Mouse (Mus musculus): Measurements from ENCODE around the gene Ppargc1a. TPM values are rescaled to one million over a fixed set of nuclear protein-coding genes. Genes with fewer than 3 reads are reported as not detected.

Gene Ppargc1a
- polyA plus RNA-seq, 1 experiment, result not detected

DNA sequence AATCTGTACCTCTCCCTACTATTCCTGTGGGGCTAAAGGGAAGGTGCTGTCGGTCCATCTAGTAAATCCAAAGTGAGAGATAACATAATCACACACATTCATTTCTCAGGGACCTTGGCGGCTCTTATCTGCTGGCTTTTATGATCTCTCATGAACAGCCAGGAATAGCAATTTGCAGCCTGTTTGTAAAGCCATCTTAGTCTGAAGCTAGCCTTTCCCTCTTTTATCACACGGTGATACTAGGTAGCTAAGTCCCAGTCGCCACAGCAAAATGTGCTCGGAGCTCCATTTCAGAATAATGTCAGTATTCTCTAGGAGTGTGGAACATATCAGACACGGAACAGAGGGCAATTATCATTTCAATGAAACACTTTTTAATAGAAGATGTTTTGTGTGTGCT, 29.2 kb downstream of the Ppargc1a start:
- no peak for TF ChIP-seq GATA1 (IDR thresholded peaks at IDR 0.05; ENCODE audit: low read length)

- TF ChIP-seq GATA1 (IDR thresholded peaks at IDR 0.05; ENCODE audit: low read length), result no peak
These were observed 29.9 kb downstream of the Ppargc1a start for GRCm38 (mm10) chr5:51537646-51538030.

DNA sequence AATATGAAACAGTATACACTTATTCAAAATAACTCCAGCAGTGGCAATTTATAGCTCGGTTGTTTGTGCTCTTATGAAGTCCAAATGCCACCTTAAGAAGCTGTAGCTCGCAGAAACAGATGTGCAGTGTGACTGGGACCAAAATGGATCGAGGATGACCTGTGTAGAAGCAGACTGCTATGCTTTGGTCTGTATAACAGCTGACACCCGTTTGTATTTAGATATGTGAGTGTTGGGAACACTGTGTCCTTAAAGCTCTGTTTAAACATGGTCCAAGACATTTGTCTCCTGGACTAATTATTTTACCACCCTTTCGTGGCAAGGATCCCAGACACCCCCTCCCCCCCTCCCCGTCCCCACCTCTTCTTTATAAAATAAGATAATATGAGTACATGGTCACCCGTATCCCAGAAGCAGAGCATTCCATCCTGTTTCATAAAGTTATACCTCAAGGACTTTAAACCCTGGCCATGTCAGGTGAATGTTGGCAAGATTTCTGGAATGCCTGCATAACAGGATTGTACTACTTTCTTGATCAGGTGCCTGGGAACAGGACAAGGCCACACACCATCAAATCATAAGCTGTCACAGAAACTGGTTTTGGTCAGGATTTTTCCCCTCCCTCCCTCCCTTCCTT, 30.4 kb downstream of the Ppargc1a start:
- TF ChIP-seq GATA1 (IDR thresholded peaks at IDR 0.05; ENCODE audit: low read length), result no peak

DNA sequence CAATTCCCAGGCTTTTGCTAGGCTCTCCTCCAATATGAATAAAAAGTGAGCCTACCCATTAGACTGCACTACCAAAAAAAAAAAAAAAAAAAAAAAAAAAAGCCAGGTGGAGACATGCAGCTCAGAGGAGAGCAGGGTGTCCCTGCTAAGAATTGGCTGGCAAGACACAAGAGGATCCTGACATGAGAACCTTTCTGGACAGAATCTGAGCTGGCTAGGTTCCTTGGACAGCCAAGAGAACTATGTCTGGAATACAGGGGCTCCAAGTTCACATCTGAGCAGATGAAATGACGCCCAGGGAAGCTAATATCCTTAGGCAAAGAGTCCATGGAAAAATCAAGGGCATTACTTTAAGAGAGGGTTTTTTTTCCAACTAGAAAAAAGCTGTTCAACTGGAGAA, 33.1 kb downstream of the Ppargc1a start:
- TF ChIP-seq GATA1 (IDR thresholded peaks at IDR 0.05; ENCODE audit: low read length), result no peak

DNA sequence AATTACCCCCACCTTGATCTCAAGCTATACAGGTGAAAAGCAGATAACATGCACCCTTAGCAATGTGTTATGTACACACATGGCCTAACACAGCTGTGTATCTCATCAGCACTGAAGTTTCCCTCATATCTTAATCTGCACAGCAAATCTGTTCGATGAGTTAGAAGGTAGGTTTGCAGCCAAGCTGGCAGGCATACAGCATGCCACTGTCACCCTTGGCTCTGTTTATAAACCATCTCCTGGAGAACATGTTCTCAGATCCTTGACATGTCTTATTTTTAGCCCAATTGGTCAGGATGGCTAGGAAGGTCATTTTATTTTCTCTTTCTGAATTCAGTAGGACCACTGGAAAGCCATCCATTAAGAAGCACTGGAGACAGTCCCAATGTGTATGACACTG, 36.2 kb downstream of the Ppargc1a start:
- no peak for TF ChIP-seq GATA1 (IDR thresholded peaks at IDR 0.05; ENCODE audit: low read length)

DNA sequence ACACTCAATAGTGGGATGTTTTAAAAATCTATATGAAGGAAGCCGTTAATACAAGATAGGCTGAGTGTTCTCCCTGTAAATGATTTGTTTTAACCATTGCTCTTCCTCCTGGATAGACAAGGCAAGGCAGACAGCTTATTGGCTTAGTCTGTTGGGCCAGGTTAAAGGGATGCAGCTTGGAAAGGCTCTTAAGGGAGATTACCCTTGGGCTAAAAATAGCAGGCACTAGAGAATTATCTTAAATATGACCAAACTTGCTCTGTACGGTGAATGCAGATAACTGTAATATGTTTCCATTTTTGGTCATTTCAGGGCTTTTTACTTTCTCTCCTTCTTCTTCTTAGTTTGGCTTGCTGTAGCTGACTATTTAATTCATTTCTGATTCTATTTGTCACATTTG, 38.1 kb downstream of the Ppargc1a start:
- no peak for TF ChIP-seq GATA1 (IDR thresholded peaks at IDR 0.05; ENCODE audit: low read length)

DNA sequence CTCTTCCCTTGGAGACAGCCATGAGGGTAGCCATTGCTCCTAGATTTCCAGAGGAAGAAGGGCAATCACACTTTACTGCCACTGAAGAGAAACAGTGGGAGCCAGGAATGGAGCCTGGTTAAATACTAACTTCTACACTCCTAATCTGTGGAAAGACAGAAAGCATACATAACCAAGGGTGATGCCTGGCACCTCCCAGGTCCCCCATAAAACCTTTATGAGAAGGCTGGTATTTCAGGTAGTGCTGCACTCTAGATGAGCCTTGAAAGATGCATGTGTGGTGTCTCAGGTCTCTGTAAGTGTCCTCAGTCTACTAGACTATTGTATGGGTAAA, 39.4 kb downstream of the Ppargc1a start:
- no peak for TF ChIP-seq GATA1 (IDR thresholded peaks at IDR 0.05; ENCODE audit: low read length)

DNA sequence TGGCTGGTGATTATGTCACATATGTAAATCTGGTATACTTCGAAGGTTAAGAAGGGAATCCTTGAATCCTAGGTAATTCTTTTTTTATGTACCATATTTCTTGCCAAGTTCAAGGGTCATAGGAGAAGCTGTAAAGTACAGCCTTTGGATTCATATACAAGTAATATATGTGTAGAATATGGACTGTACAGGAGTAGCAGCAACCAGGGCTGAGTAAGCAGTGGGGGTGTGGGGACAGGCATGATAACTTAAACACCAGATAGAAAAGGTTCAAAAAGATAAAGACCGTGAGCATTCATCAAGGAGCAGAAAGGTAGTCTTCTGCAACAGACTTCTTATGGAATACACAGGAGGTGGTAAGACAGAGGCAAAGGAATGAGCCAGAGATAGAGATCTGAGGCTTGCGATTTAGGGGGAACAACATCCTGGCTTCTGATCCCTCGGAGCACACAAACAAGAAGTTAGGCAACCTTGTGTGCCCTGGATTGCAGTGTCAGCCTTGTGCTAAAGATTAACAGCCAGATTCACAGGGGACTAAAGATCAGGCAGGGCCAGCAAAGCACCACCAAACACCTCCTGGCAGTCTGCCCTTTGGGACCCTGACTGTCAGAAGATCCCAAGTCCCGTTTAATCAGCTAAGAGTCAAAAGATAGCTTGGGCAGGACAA, 39.9 kb downstream of the Ppargc1a start:
- no peak for TF ChIP-seq GATA1 (IDR thresholded peaks at IDR 0.05; ENCODE audit: low read length)

- TF ChIP-seq GATA1 (IDR thresholded peaks at IDR 0.05; ENCODE audit: low read length), result no peak
These were observed 41.7 kb downstream of the Ppargc1a start for GRCm38 (mm10) chr5:51525858-51526257.

GRCm38 (mm10) chr5:51520807-51521206, 46.7 kb downstream of the Ppargc1a start:
- no peak for TF ChIP-seq GATA1 (IDR thresholded peaks at IDR 0.05; ENCODE audit: low read length)

DNA sequence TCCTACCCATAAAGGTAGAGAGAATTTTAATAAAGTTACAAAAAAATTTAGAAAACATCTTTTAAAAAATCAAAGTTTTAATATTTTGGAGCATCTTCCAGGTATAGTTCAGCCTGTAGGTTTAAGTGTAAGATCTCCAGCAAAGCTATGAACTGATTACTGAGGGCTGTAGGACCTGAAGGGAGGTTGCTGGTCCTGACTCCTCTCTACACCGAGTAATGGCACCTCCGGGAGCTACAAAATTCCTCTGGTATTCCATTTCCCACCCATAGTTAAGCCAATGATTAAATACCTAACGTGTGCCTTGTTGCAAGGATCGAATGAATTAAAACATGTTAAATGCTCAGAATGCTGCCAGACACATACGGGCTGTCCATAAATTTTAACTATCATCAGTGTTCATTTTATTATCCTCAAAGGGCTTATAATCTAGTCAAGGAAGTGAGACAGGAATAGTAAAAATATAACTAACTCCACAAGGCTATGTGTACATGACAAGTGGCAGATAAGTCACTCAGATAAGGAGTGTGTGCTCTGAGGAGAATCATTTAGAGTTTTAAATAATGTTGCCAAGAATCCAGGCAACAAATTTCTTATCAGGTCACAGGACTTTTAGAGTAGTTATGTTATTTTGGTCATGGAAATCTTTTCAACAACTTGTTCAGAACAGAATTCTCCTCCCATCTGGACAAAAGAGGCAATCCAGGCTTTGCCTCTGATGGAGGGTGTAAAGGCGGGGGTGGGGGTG, 49.9 kb downstream of the Ppargc1a start:
- TF ChIP-seq GATA1 (IDR thresholded peaks at IDR 0.05; ENCODE audit: low read length), result no peak

DNA sequence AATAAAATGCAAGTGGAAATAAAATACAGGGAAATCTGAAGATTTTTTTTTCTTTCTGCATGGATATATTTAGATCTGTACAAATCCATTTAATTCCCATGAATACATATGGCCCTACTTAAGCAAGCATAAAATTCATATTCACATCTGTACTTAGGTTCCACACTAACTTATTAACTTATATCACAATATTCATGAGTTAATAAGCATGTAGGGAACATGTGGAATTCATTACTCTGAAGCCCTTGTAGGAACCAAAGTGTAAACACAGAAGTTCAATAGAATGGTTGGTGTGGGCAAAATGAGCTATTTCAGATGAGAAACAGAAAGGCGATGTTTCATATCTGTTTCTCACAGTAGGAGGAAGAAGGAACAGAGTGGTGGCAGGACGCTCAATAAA, 62.9 kb downstream of the Ppargc1a start:
- TF ChIP-seq GATA1 (IDR thresholded peaks at IDR 0.05; ENCODE audit: low read length), result no peak

- no peak for TF ChIP-seq GATA1 (IDR thresholded peaks at IDR 0.05; ENCODE audit: low read length)
These were observed 69.5 kb downstream of the Ppargc1a start for GRCm38 (mm10) chr5:51497910-51498517.

DNA sequence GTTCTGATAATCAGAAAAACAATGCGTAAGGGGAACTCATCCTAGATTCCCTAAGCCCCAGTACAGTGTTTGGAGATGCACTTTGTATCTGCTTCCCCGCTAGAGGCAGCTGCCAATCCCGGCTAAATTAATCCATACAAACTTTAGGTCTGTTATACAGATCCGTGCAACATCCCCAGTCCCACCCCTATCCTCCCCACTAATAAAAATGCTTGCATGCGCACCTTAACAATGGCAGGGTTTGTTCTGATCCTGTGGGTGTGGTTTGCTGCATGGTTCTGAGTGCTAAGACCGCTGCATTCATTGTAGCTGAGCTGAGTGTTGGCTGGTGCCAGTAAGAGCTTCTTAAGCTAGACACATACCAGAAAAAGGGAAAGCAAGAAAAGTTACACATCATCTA, 72.1 kb downstream of the Ppargc1a start:
- TF ChIP-seq GATA1 (IDR thresholded peaks at IDR 0.05; ENCODE audit: low read length), result no peak

GRCm38 (mm10) chr5:51494358-51494876, 73.1 kb downstream of the Ppargc1a start:
- TF ChIP-seq GATA1 (IDR thresholded peaks at IDR 0.05; ENCODE audit: low read length), result no peak

DNA sequence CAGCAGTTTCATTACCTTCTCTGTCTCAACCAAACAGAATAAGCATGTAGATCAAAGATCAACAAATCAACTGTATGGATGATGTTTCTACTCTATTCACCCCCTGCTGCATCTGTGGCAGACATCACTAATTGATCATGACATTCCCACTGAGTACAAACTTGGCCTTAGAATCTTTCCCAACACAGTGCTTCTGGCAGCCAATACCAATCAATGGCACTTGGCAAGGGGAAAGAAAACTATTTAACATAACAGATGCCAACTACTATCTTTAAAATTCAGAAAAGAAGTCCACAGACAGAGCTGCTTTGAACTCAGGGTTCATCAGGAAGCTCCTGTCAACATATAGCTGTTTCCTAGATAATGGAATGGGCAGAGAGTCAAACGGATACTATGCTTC, 83.8 kb downstream of the Ppargc1a start:
- TF ChIP-seq GATA1 (IDR thresholded peaks at IDR 0.05; ENCODE audit: low read length), result no peak
